Mouse (Mus musculus) testis, adult 2 months (tissue): ENCODE results near the gene Prr14. TPM values are rescaled to one million over a fixed set of nuclear protein-coding genes. Genes with fewer than 3 reads are reported as not detected.
"Not testable (repeated sequence)": the region's sequence is repeated elsewhere in the genome, so short reads cannot be mapped to it uniquely, and the experiment has no call there.

Source experiments
- H3K27ac ChIP-seq: fragments of 200-500 bp; 2 replicates; pipeline ENCODE4 v1.5.1; 2012; ENCODE audit warnings: low read depth, low read length; ENCODE audit not compliant: control insufficient read depth, insufficient read depth
- H3K27me3 ChIP-seq: fragments of 200-500 bp; 2 replicates; pipeline ENCODE4 v1.6.1; 2012; ENCODE audit warnings: mild to moderate bottlenecking, low read length, moderate library complexity; ENCODE audit not compliant: control insufficient read depth, insufficient read depth
- H3K36me3 ChIP-seq: fragments of 200-500 bp; 2 replicates; pipeline ENCODE4 v1.6.1; 2012; ENCODE audit warnings: mild to moderate bottlenecking, low read length; ENCODE audit not compliant: control insufficient read depth, insufficient read depth
- H3K4me1 ChIP-seq: fragments of 200-500 bp; 2 replicates; pipeline ENCODE4 v1.6.1; 2012; ENCODE audit warnings: low read length; ENCODE audit not compliant: control insufficient read depth, insufficient read depth
- H3K4me3 ChIP-seq: fragments of 200-500 bp; 2 replicates; pipeline ENCODE4 v1.5.1; 2012; ENCODE audit warnings: low read depth, mild to moderate bottlenecking, low read length, moderate library complexity, mixed read lengths; ENCODE audit not compliant: control insufficient read depth
- CTCF ChIP-seq: fragments of 200-500 bp; IDR thresholded peaks from 2 replicates; pipeline ENCODE4 v1.5.1; 2012; ENCODE audit warnings: low read depth, mild to moderate bottlenecking, inconsistent platforms, low read length, moderate library complexity; ENCODE audit not compliant: control insufficient read depth, insufficient read depth, insufficient replicate concordance
- POLR2A ChIP-seq: fragments of 200-500 bp; IDR thresholded peaks from 2 replicates; pipeline ENCODE4 v1.6.1; 2012; ENCODE audit warnings: low read depth, mild to moderate bottlenecking, inconsistent platforms, low read length, moderate library complexity; ENCODE audit not compliant: control insufficient read depth
- polyA plus RNA-seq: library from polyadenylated mRNA; depleted of rRNA; stranded (reverse); fragments of >200 nt; gene quantifications from 2 replicates; pipeline ENCODE4 v1.2.3, GENCODE M21; 2012

Gene Prr14
- polyA plus RNA-seq, 1 experiment: 55.4 TPM

DNA sequence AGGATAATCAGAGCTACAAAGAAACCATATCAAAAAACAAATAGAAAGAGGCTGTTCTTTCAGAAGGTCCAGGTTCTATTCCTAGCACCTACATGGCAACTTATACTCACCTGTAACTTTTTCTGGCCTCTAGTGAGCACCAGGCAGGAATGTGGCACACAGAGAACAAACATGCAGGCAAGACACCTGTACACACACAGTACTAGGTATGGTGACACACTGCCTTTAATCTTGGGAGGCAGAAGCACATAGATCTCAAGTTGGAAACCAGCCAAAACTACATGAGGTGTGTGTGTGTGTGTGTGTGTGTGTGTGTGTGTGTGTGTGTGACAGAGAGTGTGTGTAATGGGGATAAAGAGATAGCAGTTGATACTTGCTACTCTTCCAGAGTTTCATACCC is 35.2 kb downstream of the Prr14 start:
- no peaks in the 10 kb centered on the region for H3K27me3 ChIP-seq
- H3K4me3 ChIP-seq: no peak overlapping the region
- H3K27ac ChIP-seq: no peak overlapping the region
- TF ChIP-seq CTCF (no peak), POLR2A (no peak)
- H3K4me1 ChIP-seq: no peaks in the 10 kb centered on the region
- H3K36me3 ChIP-seq: peaks cover 3% of the 10 kb centered on the region

DNA sequence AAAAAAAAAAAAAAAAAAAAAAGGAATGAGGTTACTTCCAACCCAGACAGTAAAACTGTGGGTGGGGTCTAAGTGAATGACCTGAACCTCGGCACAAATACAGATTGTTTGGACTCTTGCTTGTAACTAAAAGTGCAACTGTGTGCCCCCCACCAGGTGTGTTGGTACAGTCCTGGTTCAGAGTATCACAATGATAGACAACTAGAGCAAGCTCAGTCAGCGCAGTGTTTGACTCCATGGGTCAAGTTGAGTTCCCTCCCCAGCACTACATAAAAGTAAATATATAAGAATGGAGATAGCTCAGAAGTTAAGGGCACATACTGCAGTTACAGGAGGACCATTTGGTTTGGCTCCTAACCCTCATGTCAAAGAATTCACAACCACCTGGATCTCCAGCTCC is 38.0 kb downstream of the Prr14 start:
- Histone ChIP-seq H3K4me1 (no peaks in the 10 kb centered on the region), H3K27me3 (no peaks in the 10 kb centered on the region), H3K27ac (no peak overlapping the region), H3K4me3 (no peak overlapping the region), H3K36me3 (no peaks in the 10 kb centered on the region)
- TF ChIP-seq CTCF (no peak), POLR2A (no peak)

GRCm38 (mm10) chr7:127498407-127498806 is 39.0 kb downstream of the Prr14 start:
- no peak overlapping the region for H3K27ac ChIP-seq
- TF ChIP-seq CTCF: no peak
- no peak for TF ChIP-seq POLR2A
- no peaks in the 10 kb centered on the region for H3K27me3 ChIP-seq
- no peaks in the 10 kb centered on the region for H3K4me1 ChIP-seq
- no peak overlapping the region for H3K4me3 ChIP-seq
- no peaks in the 10 kb centered on the region for H3K36me3 ChIP-seq

DNA sequence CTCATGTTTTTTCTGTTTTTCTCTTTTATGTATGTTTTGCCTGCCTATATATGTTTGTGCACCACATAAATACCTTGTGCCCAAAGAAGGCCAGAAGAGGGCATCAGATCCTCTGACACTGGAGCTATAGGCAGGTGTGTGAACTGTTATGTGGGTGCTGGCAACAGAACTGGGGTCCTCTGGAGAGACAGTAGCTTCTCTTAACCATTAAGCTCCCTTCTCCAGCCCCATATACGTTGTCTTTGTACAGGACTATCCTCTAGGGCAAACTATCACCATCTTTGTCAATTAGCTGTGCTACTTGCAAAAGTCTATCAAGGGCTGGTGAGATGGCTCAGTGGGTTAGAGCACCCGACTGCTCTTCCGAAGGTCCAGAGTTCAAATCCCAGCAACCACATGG is 48.9 kb downstream of the Prr14 start:
- H3K4me1 ChIP-seq: peaks cover 2% of the 10 kb centered on the region; the same call in 1 of the 2 replicates
- H3K4me3 ChIP-seq: no peak overlapping the region
- no peaks in the 10 kb centered on the region for H3K27me3 ChIP-seq
- H3K27ac ChIP-seq: no peak overlapping the region
- H3K36me3 ChIP-seq: no peaks in the 10 kb centered on the region
- TF ChIP-seq POLR2A (no peak), CTCF (no peak)

- not testable (repeated sequence) for H3K27ac ChIP-seq
Measured at GRCm38 (mm10) chr7:127509830-127510229, 50.4 kb downstream of the Prr14 start.

GRCm38 (mm10) chr7:127511241-127511640 is 51.8 kb downstream of the Prr14 start:
- Histone ChIP-seq H3K4me3 (peak overlapping the region; percentile 96; the same call in 1 of the 2 replicates), H3K27me3 (no peaks in the 10 kb centered on the region), H3K27ac (peak overlapping the region; percentile 97), H3K36me3 (peaks cover 2% of the 10 kb centered on the region; the same call in 1 of the 2 replicates), H3K4me1 (peaks cover 4% of the 10 kb centered on the region; the same call in 1 of the 2 replicates)
- no peak for TF ChIP-seq POLR2A
- TF ChIP-seq CTCF: no peak

More at GRCm38 (mm10) chr7:127509830-127510229, 50.4 kb downstream of the Prr14 start:
- H3K36me3 ChIP-seq, H3K4me1 ChIP-seq, H3K27me3 ChIP-seq, H3K4me3 ChIP-seq: not testable (repeated sequence)

DNA sequence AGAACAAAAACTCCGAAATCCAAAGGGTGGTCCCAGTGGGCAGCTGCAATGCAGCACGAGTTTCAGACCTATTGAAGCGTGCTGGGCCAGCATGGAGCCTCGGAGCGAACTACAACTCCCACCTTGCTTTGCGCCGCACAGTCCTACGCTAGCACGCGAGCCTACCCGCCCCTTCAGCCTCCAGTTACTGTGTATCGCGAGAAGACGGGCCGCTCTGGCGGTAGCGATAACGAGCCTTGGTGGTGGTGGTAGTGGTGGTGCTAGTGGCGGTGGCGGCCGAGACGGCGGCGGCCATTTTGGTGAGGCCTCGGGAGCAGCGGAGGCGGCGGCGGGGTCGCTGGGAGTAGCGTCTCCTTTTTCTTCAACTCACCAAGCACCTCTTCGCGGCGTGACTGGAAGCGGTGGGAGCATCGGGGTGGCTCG is 52.4 kb downstream of the Prr14 start, which contains the start of gene Srcap:
Srcap (plus strand) TSS at position 176 of the 423 bp plus-strand sequence.
- Histone ChIP-seq H3K4me3 (peak within 1 kb of the TSS; percentile 96), H3K27ac (peak within 1 kb of the TSS; percentile 97), H3K36me3 (peaks cover 2% of the 10 kb centered on the region; the same call in 1 of the 2 replicates), H3K4me1 (peaks cover 4% of the 10 kb centered on the region; the same call in 1 of the 2 replicates), H3K27me3 (no peaks in the 10 kb centered on the region)
- no peak for TF ChIP-seq CTCF
- peak; percentile 94 for TF ChIP-seq POLR2A
